Mouse (Mus musculus) kidney, postnatal 0 days (tissue): ENCODE measurements around the gene Ttc39b. TPM values are rescaled to one million over a fixed set of nuclear protein-coding genes. Genes with fewer than 3 reads are reported as not detected.
"Not testable (repeated sequence)": the region's sequence is repeated elsewhere in the genome, so short reads cannot be mapped to it uniquely, and the experiment has no call there.

Experiments used
- ATAC-seq: fragments of 200-750 bp; cut with Nextera tagmentation; replicated peaks from 2 replicates; pipeline ENCODE4 v1.8.0; 2017; ENCODE audit warnings: low read depth, moderate number of reproducible peaks, moderate TSS enrichment, moderate library complexity; ENCODE audit not compliant: low FRiP score
- DNase-seq: peaks from one replicate; pipeline ENCODE4 v3.0.0-alpha.2; 2016; ENCODE audit warnings: low spot score
- H3K27ac ChIP-seq: fragments of 300-500 bp; sonication (generic); 2 replicates; pipeline ENCODE4 v1.5.1; 2014; ENCODE audit warnings: mild to moderate bottlenecking
- H3K27me3 ChIP-seq: fragments of 300-500 bp; sonication (generic); 2 replicates; pipeline ENCODE4 v1.6.1; 2014; ENCODE audit warnings: low read length, mixed read lengths; ENCODE audit not compliant: insufficient read depth
- H3K36me3 ChIP-seq: fragments of 300-500 bp; sonication (generic); 2 replicates; pipeline ENCODE4 v1.6.1; 2014; ENCODE audit warnings: low read length, mixed read lengths; ENCODE audit not compliant: insufficient read depth
- H3K4me1 ChIP-seq: fragments of 300-500 bp; sonication (generic); replicated peaks from 2 replicates; pipeline ENCODE4 v1.6.1; 2014; ENCODE audit warnings: antibody characterized with exemption, low read length, mixed read lengths; ENCODE audit not compliant: insufficient read depth
- H3K4me2 ChIP-seq: fragments of 300-500 bp; sonication (generic); 2 replicates; pipeline ENCODE4 v1.6.1; 2014; ENCODE audit warnings: mild to moderate bottlenecking, low read length, moderate library complexity, mixed read lengths
- H3K4me3 ChIP-seq: fragments of 300-500 bp; sonication (generic); replicated peaks from 2 replicates; pipeline ENCODE4 v1.5.1; 2014; ENCODE audit warnings: low read depth, low read length
- H3K9ac ChIP-seq: fragments of 300-500 bp; sonication (generic); 2 replicates; pipeline ENCODE4 v1.6.1; 2014; ENCODE audit warnings: low read depth, low read length
- H3K9me3 ChIP-seq: fragments of 300-500 bp; sonication (generic); replicated peaks from 2 replicates; pipeline ENCODE4 v1.6.1; 2016; ENCODE audit warnings: low read length, inconsistent platforms, mixed read lengths
- CTCF ChIP-seq: IDR thresholded peaks from 2 replicates; pipeline ENCODE4 v1.5.1; 2016; ENCODE audit warnings: antibody characterized with exemption, low read depth, mild to moderate bottlenecking, moderate library complexity
- WGBS: fragments of 180-500 bp; shearing (Covaris S2); extraction: QIAGEN DNeasy Blood & Tissue Kit; methylation state at CpG from one replicate; pipeline ENCODE4 v1.1.7; 2014; 5-methylcytosine and 5-hydroxymethylcytosine counted together
- polyA plus RNA-seq: library from polyadenylated mRNA; unstranded; fragments of >200 nt; fragmentation: Nextera tagmentation; extraction: Ambion mirVana; gene quantifications from 2 replicates; pipeline ENCODE4 v1.2.1, GENCODE M21; 2015

The Ttc39b gene
- polyA plus RNA-seq, 1 experiment from 2014 or later, result 3.8 TPM

- Histone ChIP-seq H3K9ac (no peak overlapping the region), H3K4me3 (no peak overlapping the region), H3K4me2 (no peak overlapping the region), H3K27me3 (no peaks in the 10 kb centered on the region), H3K36me3 (no peaks in the 10 kb centered on the region), H3K4me1 (no peaks in the 10 kb centered on the region), H3K9me3 (no peaks in the 10 kb centered on the region), H3K27ac (no peak overlapping the region)
- TF ChIP-seq CTCF, result no peak
- DNase-seq (no peak), ATAC-seq (no peak)
- WGBS, result 92% methylated on average over 10 of the region's 10 CpGs
Measured at GRCm38 (mm10) chr4:83243706-83244105, 80.3 kb downstream of the Ttc39b start.

GRCm38 (mm10) chr4:83241630-83242029 is 82.4 kb downstream of the Ttc39b start:
- ATAC-seq, result no peak
- no peaks in the 10 kb centered on the region for H3K27me3 ChIP-seq
- no peak overlapping the region for H3K9ac ChIP-seq
- no peaks in the 10 kb centered on the region for H3K36me3 ChIP-seq
- no peak for TF ChIP-seq CTCF
- no peak overlapping the region for H3K4me3 ChIP-seq
- no peaks in the 10 kb centered on the region for H3K4me1 ChIP-seq
- DNase-seq, result no peak
- no peaks in the 10 kb centered on the region for H3K9me3 ChIP-seq
- no peak overlapping the region for H3K27ac ChIP-seq
- H3K4me2 ChIP-seq, result no peak overlapping the region
- 47% methylated on average over 5 of the region's 5 CpGs for WGBS

GRCm38 (mm10) chr4:83237656-83238055 is 86.4 kb downstream of the Ttc39b start:
- DNase-seq, result no peak
- Histone ChIP-seq H3K4me3 (no peak overlapping the region), H3K9ac (no peak overlapping the region), H3K36me3 (no peaks in the 10 kb centered on the region), H3K27me3 (no peaks in the 10 kb centered on the region), H3K9me3 (no peaks in the 10 kb centered on the region), H3K4me1 (peaks cover 6% of the 10 kb centered on the region; the same call in 1 of the 2 replicates), H3K27ac (no peak overlapping the region), H3K4me2 (no peak overlapping the region)
- no peak for ATAC-seq
- no peak for TF ChIP-seq CTCF
- 63% methylated on average over 5 of the region's 5 CpGs for WGBS

- H3K27me3 ChIP-seq, H3K4me2 ChIP-seq, H3K9ac ChIP-seq, H3K4me3 ChIP-seq, H3K9me3 ChIP-seq, H3K27ac ChIP-seq, H3K36me3 ChIP-seq, DNase-seq, H3K4me1 ChIP-seq, ATAC-seq: not testable (repeated sequence)
- 70% methylated on average over 1 of the region's 3 CpGs for WGBS
Measured at GRCm38 (mm10) chr4:83235304-83235703, 88.8 kb downstream of the Ttc39b start.

- no peak for TF ChIP-seq CTCF
- 63% methylated on average over 11 of the region's 11 CpGs for WGBS
- no peaks in the 10 kb centered on the region for H3K36me3 ChIP-seq
- no peak overlapping the region for H3K27ac ChIP-seq
- no peak for DNase-seq
- H3K4me2 ChIP-seq, result no peak overlapping the region
- no peak for ATAC-seq
- no peaks in the 10 kb centered on the region for H3K27me3 ChIP-seq
- H3K4me1 ChIP-seq, result peaks cover 6% of the 10 kb centered on the region; the same call in 1 of the 2 replicates
- H3K4me3 ChIP-seq, result no peak overlapping the region
- H3K9me3 ChIP-seq, result no peaks in the 10 kb centered on the region
- H3K9ac ChIP-seq, result no peak overlapping the region
Measured at GRCm38 (mm10) chr4:83234739-83235138, 89.3 kb downstream of the Ttc39b start.

- Histone ChIP-seq H3K27ac (no peak overlapping the region), H3K9me3 (no peaks in the 10 kb centered on the region), H3K4me3 (no peak overlapping the region), H3K4me1 (peaks cover 6% of the 10 kb centered on the region; the same call in 1 of the 2 replicates), H3K4me2 (no peak overlapping the region), H3K9ac (no peak overlapping the region), H3K27me3 (no peaks in the 10 kb centered on the region), H3K36me3 (no peaks in the 10 kb centered on the region)
- TF ChIP-seq CTCF, result no peak
- DNase-seq (no peak), ATAC-seq (no peak)
- WGBS, result 86% methylated on average over 7 of the region's 7 CpGs
Measured at GRCm38 (mm10) chr4:83234132-83234531, 89.9 kb downstream of the Ttc39b start.
